ENCODE assay signal across 11 mouse cellular contexts in the genomic region with DNA sequence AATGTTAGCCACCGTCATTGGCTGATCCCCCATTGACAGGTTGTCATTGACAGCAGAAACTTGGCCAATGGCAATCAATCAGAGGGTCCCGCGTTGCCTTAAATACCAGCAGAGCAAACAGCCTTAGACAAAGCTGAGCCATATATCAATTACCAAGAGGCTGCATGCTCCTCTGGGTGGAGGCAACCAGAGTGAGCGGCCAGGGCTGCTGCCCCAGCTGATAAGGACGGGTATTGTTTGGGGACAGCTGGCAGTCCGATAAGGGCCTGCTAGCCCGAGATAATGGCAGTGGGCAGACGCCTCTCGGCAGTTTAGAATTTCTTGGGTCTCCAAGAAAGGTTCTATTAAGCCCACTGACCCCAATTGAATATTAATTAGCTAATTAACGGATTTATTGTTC. TPM values are rescaled to one million over a fixed set of nuclear protein-coding genes. Genes with fewer than 3 reads are reported as not detected.
DNase-seq lines count a peak whose midpoint lies in the region; ATAC-seq and TF ChIP-seq lines count a peak whose summit lies in the region.
"Had no signal": no experiment of that assay in that cellular context is flagged by ENCODE, and none has a peak within 500 bp of the region (broad histone marks: within the 10 kb centered on the region; RNA-seq: fewer than 3 reads in every experiment).

No protein-coding gene starts in this region.

- no peak overlapping the region for H3K4me3 ChIP-seq in forebrain, postnatal 0 days (ENCODE audit: low read depth, low read length)
- no peak overlapping the region for H3K4me3 ChIP-seq in stomach, postnatal 0 days (ENCODE audit: low read depth, low read length)
- H3K4me3 ChIP-seq: embryonic facial prominence, embryonic 15.5 days; myocyte had no signal

- no peaks in the 10 kb centered on the region for H3K9me3 ChIP-seq in forebrain, postnatal 0 days (ENCODE audit: low read length)
- no peaks in the 10 kb centered on the region for H3K9me3 ChIP-seq in stomach, postnatal 0 days (ENCODE audit: control insufficient read depth, low read length)
- H3K9me3 ChIP-seq: embryonic facial prominence, embryonic 15.5 days had no signal

- no peak overlapping the region for H3K27ac ChIP-seq in forebrain, postnatal 0 days (ENCODE audit: low read depth, low read length)
- no peak overlapping the region for H3K27ac ChIP-seq in stomach, postnatal 0 days (replicated peaks)
- H3K27ac ChIP-seq: embryonic facial prominence, embryonic 15.5 days had no signal

- H3K36me3 ChIP-seq in forebrain, postnatal 0 days (ENCODE audit: insufficient read depth) = no peaks in the 10 kb centered on the region
- no peaks in the 10 kb centered on the region for H3K36me3 ChIP-seq in stomach, postnatal 0 days (ENCODE audit: control insufficient read depth, insufficient read depth, low read length)
- H3K36me3 ChIP-seq: embryonic facial prominence, embryonic 15.5 days had no signal

- DNase-seq in testis, postnatal 10 days (ENCODE audit: low spot score) = peak; percentile 25
- no peak for DNase-seq in testis, postnatal 14 days (ENCODE audit: low spot score)
- DNase-seq in forebrain, postnatal 0 days = peak; percentile 48
- peak; percentile 14 for DNase-seq in stomach, postnatal 0 days (ENCODE audit: low spot score)
- no peak for DNase-seq in frontal cortex, postnatal 25 days (ENCODE audit: low spot score in 2 of 2)
- no peak for DNase-seq in cerebellum, postnatal 14 days
- no peak for DNase-seq in frontal cortex, adult 2 months (ENCODE audit: extremely low spot score in 1 of 2, low spot score in 1 of 2)
- DNase-seq: kidney, postnatal 36 days had no signal

- no peak for TF ChIP-seq EP300 in stomach, postnatal 0 days (optimal IDR thresholded peaks at IDR 0.05)

- H3K4me2 ChIP-seq in forebrain, postnatal 0 days (ENCODE audit: low read depth) = no peak overlapping the region
- H3K4me2 ChIP-seq in stomach, postnatal 0 days (replicated peaks; ENCODE audit: low read depth) = no peak overlapping the region
- H3K4me2 ChIP-seq: embryonic facial prominence, embryonic 15.5 days had no signal

- no peaks in the 10 kb centered on the region for H3K27me3 ChIP-seq in forebrain, postnatal 0 days (ENCODE audit: insufficient read depth, low read length)
- no peaks in the 10 kb centered on the region for H3K27me3 ChIP-seq in stomach, postnatal 0 days (ENCODE audit: control insufficient read depth, insufficient read depth, low read length)
- H3K27me3 ChIP-seq: embryonic facial prominence, embryonic 15.5 days had no signal

- 10% methylated on average over 10 of the region's 10 CpGs for WGBS in forebrain, postnatal 0 days
- whole genome bisulfite sequencing in stomach, postnatal 0 days = 27% methylated on average over 10 of the region's 10 CpGs

- peaks cover 5% of the 10 kb centered on the region; the same call in 1 of the 2 replicates for H3K4me1 ChIP-seq in forebrain, postnatal 0 days (ENCODE audit: insufficient read depth)
- H3K4me1 ChIP-seq in stomach, postnatal 0 days (replicated peaks; ENCODE audit: control insufficient read depth, insufficient read depth) = no peaks in the 10 kb centered on the region
- H3K4me1 ChIP-seq: embryonic facial prominence, embryonic 15.5 days had no signal

- no peak overlapping the region for H3K9ac ChIP-seq in forebrain, postnatal 0 days
- H3K9ac ChIP-seq in stomach, postnatal 0 days (ENCODE audit: low read length) = no peak overlapping the region
- H3K9ac ChIP-seq: embryonic facial prominence, embryonic 15.5 days had no signal

- ATAC-seq in forebrain, postnatal 0 days = peak; percentile 47
- ATAC-seq in megakaryocyte-erythroid progenitor cell, adult 5-6 weeks (replicated peaks; ENCODE audit: low FRiP score, low TSS enrichment, poor library complexity, severe bottlenecking) = peak; percentile 90
- ATAC-seq in stomach, postnatal 0 days (ENCODE audit: low FRiP score, low TSS enrichment) = no peak

- no peak for TF ChIP-seq CTCF in forebrain, postnatal 0 days (IDR thresholded peaks at IDR 0.05; ENCODE audit: low read depth)
- TF ChIP-seq CTCF in stomach, postnatal 0 days (IDR thresholded peaks at IDR 0.05; ENCODE audit: low read depth) = no peak

RNA-seq across cellular contexts. Expression of gene Ric3, which starts 31.8 kb away (rescaled TPM):
- 42.2 and 61.0 TPM in 2 replicates for total RNA-seq in forebrain, postnatal 0 days (2014; rRNA removed)
- 26.7 and 32.4 TPM in 2 replicates for polyA plus RNA-seq in forebrain, postnatal 0 days (2015; fragmentation: Nextera tagmentation; extraction: Ambion mirVana)
- 1.2 TPM in 1 of 2 replicates, not detected in the other for total RNA-seq in megakaryocyte-erythroid progenitor cell, adult 5-6 weeks (2014; fragmentation: Nextera tagmentation)
- total RNA-seq in megakaryocyte-erythroid progenitor cell, adult 5-6 weeks (2017) = 0.11 and 0.75 TPM in 2 replicates
- 0.93 and 1.1 TPM in 2 replicates for polyA plus RNA-seq in stomach, postnatal 0 days (2015; fragmentation: Nextera tagmentation; extraction: Ambion mirVana)
- 38.7 and 43.3 TPM in 2 replicates for polyA plus RNA-seq in frontal cortex, adult 2 months (2012; rRNA removed)
- polyA plus RNA-seq: myocyte had no signal

Comparison
In these comparisons a context has a peak if more than half of its experiments do, and no peak if none do; other contexts are left out.
1. DNase-seq: peak in testis, postnatal 10 days (single experiment), forebrain, postnatal 0 days (single experiment) and stomach, postnatal 0 days (single experiment); none in testis, postnatal 14 days (single experiment), frontal cortex, postnatal 25 days (0 of 2), cerebellum, postnatal 14 days (0 of 2) and frontal cortex, adult 2 months (0 of 2).
2. RNA of gene Ric3, which starts 31.8 kb away (polyA plus RNA-seq): 38.7 to 43.3 TPM in frontal cortex, adult 2 months and 26.7 to 32.4 TPM in forebrain, postnatal 0 days; 0.93 to 1.1 TPM in stomach, postnatal 0 days; every median in the first group is over 10 times any median in the second.